Mouse (Mus musculus) brown adipose tissue, adult 24 weeks (tissue): ENCODE measurements around the gene Kat7. TPM values are rescaled to one million over a fixed set of nuclear protein-coding genes. Genes with fewer than 3 reads are reported as not detected.

ENCODE experiments used
- H3K27ac ChIP-seq: fragments of 200-500 bp; replicated peaks from 2 replicates; pipeline ENCODE4 v1.5.1; 2012; ENCODE audit warnings: low read depth, mild to moderate bottlenecking, low read length
- H3K4me1 ChIP-seq: fragments of 200-500 bp; 2 replicates; pipeline ENCODE4 v1.6.1; 2012; ENCODE audit warnings: low read length, mixed read lengths; ENCODE audit not compliant: control insufficient read depth, insufficient read depth, insufficient read length
- H3K4me3 ChIP-seq: fragments of 200-500 bp; 2 replicates; pipeline ENCODE4 v1.5.1; 2012; ENCODE audit warnings: low read depth, mild to moderate bottlenecking, low read length, moderate library complexity; ENCODE audit not compliant: insufficient read depth
- polyA plus RNA-seq: library from polyadenylated mRNA; stranded (reverse); fragments of >200 nt; gene quantifications from 2 replicates; pipeline ENCODE4 v1.2.4, GENCODE M21; 2012; ENCODE audit not compliant: missing spikeins, insufficient read depth, insufficient read length

Kat7 gene
- polyA plus RNA-seq, 1 experiment: 25.9 TPM

- H3K4me3 ChIP-seq: no peak overlapping the region
- no peak overlapping the region for H3K27ac ChIP-seq
- H3K4me1 ChIP-seq: no peaks in the 10 kb centered on the region
These were observed 35.4 kb downstream of the Kat7 start for GRCm38 (mm10) chr11:95274613-95275012.

- no peak overlapping the region for H3K4me3 ChIP-seq
- no peaks in the 10 kb centered on the region for H3K4me1 ChIP-seq
- H3K27ac ChIP-seq: no peak overlapping the region
These were observed 36.4 kb downstream of the Kat7 start for GRCm38 (mm10) chr11:95273661-95274060.

GRCm38 (mm10) chr11:95266540-95267245 is 43.4 kb downstream of the Kat7 start:
- H3K27ac ChIP-seq: no peak overlapping the region
- peaks cover 5% of the 10 kb centered on the region for H3K4me1 ChIP-seq
- H3K4me3 ChIP-seq: no peak overlapping the region

GRCm38 (mm10) chr11:95264455-95265013 is 45.5 kb downstream of the Kat7 start:
- no peak overlapping the region for H3K27ac ChIP-seq
- peaks cover 5% of the 10 kb centered on the region for H3K4me1 ChIP-seq

GRCm38 (mm10) chr11:95263816-95264454 is 46.1 kb downstream of the Kat7 start:
- Histone ChIP-seq H3K4me1 (peaks cover 5% of the 10 kb centered on the region), H3K4me3 (no peak overlapping the region), H3K27ac (peak overlapping the region; percentile 59; the same call in 1 of the 2 replicates)

More at GRCm38 (mm10) chr11:95264455-95265013, 45.5 kb downstream of the Kat7 start:
- no peak overlapping the region for H3K4me3 ChIP-seq

GRCm38 (mm10) chr11:95261178-95261751 is 48.8 kb downstream of the Kat7 start, which contains the start of gene Tac4:
TSS of gene Tac4 (plus strand) at chr11:95261529.
- Histone ChIP-seq H3K27ac (no peak within 1 kb of the TSS), H3K4me1 (peaks cover 5% of the 10 kb centered on the region), H3K4me3 (no peak within 1 kb of the TSS)

- H3K4me1 ChIP-seq: peaks cover 5% of the 10 kb centered on the region
- H3K27ac ChIP-seq: peak overlapping the region; percentile 73
- H3K4me3 ChIP-seq: peak overlapping the region; percentile 78
These were observed 50.8 kb downstream of the Kat7 start for GRCm38 (mm10) chr11:95259088-95259849.

- Histone ChIP-seq H3K4me1 (no peaks in the 10 kb centered on the region), H3K27ac (peak overlapping the region; percentile 38), H3K4me3 (peak overlapping the region; percentile 78)
These were observed 51.6 kb downstream of the Kat7 start for GRCm38 (mm10) chr11:95258490-95258889.

- Histone ChIP-seq H3K27ac (no peak overlapping the region), H3K4me1 (no peaks in the 10 kb centered on the region), H3K4me3 (no peak overlapping the region)
These were observed 52.1 kb downstream of the Kat7 start for GRCm38 (mm10) chr11:95257930-95258329.

GRCm38 (mm10) chr11:95255747-95256146 is 54.3 kb downstream of the Kat7 start:
- Histone ChIP-seq H3K4me1 (no peaks in the 10 kb centered on the region), H3K4me3 (no peak overlapping the region), H3K27ac (no peak overlapping the region)

- Histone ChIP-seq H3K4me1 (no peaks in the 10 kb centered on the region), H3K4me3 (no peak overlapping the region), H3K27ac (no peak overlapping the region)
These were observed 55.9 kb downstream of the Kat7 start for GRCm38 (mm10) chr11:95254165-95254564.

- H3K4me1 ChIP-seq: no peaks in the 10 kb centered on the region
- H3K27ac ChIP-seq: no peak overlapping the region
- H3K4me3 ChIP-seq: no peak overlapping the region
These were observed 57.9 kb downstream of the Kat7 start for GRCm38 (mm10) chr11:95252104-95252503.

GRCm38 (mm10) chr11:95251295-95251694 is 58.8 kb downstream of the Kat7 start:
- H3K4me3 ChIP-seq: no peak overlapping the region
- no peak overlapping the region for H3K27ac ChIP-seq
- H3K4me1 ChIP-seq: no peaks in the 10 kb centered on the region

- no peaks in the 10 kb centered on the region for H3K4me1 ChIP-seq
- no peak overlapping the region for H3K4me3 ChIP-seq
- no peak overlapping the region for H3K27ac ChIP-seq
These were observed 59.9 kb downstream of the Kat7 start for GRCm38 (mm10) chr11:95250110-95250509.

- no peaks in the 10 kb centered on the region for H3K4me1 ChIP-seq
- no peak overlapping the region for H3K27ac ChIP-seq
- H3K4me3 ChIP-seq: no peak overlapping the region
These were observed 63.0 kb downstream of the Kat7 start for GRCm38 (mm10) chr11:95247065-95247464.
